Mouse (Mus musculus) forebrain, embryonic 16.5 days (tissue): ENCODE data around the gene Ppm1j. TPM values are rescaled to one million over a fixed set of nuclear protein-coding genes. Genes with fewer than 3 reads are reported as not detected.
"Not testable (repeated sequence)": the region's sequence is repeated elsewhere in the genome, so short reads cannot be mapped to it uniquely, and the experiment has no call there.

ENCODE experiments used
- ATAC-seq: fragments of 200-750 bp; cut with Nextera tagmentation; 2 replicates; pipeline ENCODE4 v1.8.0; 2017; ENCODE audit warnings: mild to moderate bottlenecking, moderate library complexity
- H3K27ac ChIP-seq: fragments of 300-500 bp; sonication (generic); 2 replicates; pipeline ENCODE4 v1.5.1; 2014; ENCODE audit warnings: low read length, control low read depth
- H3K27me3 ChIP-seq: fragments of 300-500 bp; sonication (generic); replicated peaks from 2 replicates; pipeline ENCODE4 v1.6.1; 2014; ENCODE audit warnings: low read length; ENCODE audit not compliant: control insufficient read depth, insufficient read depth
- H3K36me3 ChIP-seq: fragments of 300-500 bp; sonication (generic); 2 replicates; pipeline ENCODE4 v1.6.1; 2014; ENCODE audit not compliant: control insufficient read depth, insufficient read depth
- H3K4me1 ChIP-seq: fragments of 300-500 bp; sonication (generic); replicated peaks from 2 replicates; pipeline ENCODE4 v1.6.1; 2014; ENCODE audit warnings: low read length; ENCODE audit not compliant: control insufficient read depth, insufficient read depth
- H3K4me2 ChIP-seq: fragments of 300-500 bp; sonication (generic); 2 replicates; pipeline ENCODE4 v1.6.1; 2014; ENCODE audit warnings: mild to moderate bottlenecking, low read length, control low read depth
- H3K4me3 ChIP-seq: fragments of 300-500 bp; sonication (generic); replicated peaks from 2 replicates; pipeline ENCODE4 v1.5.1; 2014; ENCODE audit warnings: mild to moderate bottlenecking, low read length, control low read depth
- H3K9ac ChIP-seq: fragments of 300-500 bp; sonication (generic); replicated peaks from 2 replicates; pipeline ENCODE4 v1.6.1; 2014; ENCODE audit warnings: low read depth, low read length, control low read depth
- H3K9me3 ChIP-seq: fragments of 300-500 bp; sonication (generic); 2 replicates; pipeline ENCODE4 v1.6.1; 2016; ENCODE audit warnings: low read length; ENCODE audit not compliant: control insufficient read depth
- WGBS: fragments of 180-500 bp; shearing (Covaris S2); extraction: QIAGEN DNeasy Blood & Tissue Kit; methylation state at CpG from one replicate; pipeline ENCODE4 v1.1.7; 2014; 5-methylcytosine and 5-hydroxymethylcytosine counted together
- polyA plus RNA-seq: library from polyadenylated mRNA; unstranded; fragments of >200 nt; fragmentation: Nextera tagmentation; extraction: Ambion mirVana; gene quantifications from 2 replicates; pipeline ENCODE4 v1.2.1, GENCODE M21; 2015

The Ppm1j gene
- polyA plus RNA-seq = 1.8 and 2.3 TPM in 2 replicates

DNA sequence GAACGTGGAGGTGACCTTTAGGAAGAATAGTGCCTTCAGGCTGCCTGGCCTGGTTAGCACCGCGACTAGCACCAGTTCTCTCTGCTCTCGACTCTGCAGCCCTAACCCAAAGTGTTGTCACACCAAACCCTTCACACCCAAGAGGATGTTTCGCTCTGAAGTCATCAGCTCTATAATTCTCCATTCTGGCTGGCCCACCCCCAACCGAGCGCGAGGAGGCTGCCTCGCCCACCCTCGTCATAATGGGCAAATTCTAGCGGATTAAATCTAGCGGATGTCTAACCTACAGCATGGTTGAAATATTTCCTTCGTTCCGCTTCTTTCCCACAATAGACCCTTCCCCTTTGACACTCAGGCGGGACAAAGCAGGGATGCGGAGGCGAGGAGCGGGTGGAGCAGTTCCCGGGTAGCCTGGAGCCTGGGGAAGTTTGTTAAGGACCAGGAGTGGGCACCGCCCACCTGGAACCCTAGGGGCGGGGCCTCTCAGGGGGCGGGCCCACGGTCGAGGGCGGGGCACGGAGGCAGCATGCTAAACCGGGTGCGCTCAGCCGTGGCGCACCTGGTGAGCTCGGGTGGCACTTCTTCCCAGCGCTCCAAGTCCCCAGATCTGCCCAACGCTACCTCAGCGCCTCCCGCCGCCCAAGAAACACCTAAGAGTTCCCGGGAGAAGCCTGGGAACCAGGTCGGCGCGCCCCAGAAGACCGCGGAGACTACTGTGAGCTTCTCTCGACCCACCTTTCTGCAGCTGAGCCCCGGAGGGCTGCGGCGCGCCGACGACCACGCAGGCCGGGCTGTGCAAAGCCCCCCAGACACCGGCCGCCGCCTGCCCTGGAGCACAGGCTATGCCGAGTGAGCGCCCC is at the start of gene Ppm1j:
Ppm1j (plus strand) TSS at position 496 of the 860 bp plus-strand sequence.
- H3K4me1 ChIP-seq = peaks cover 21% of the 10 kb centered on the region
- peak within 1 kb of the TSS; percentile 48 for H3K4me3 ChIP-seq
- peak; percentile 62 for ATAC-seq
- peak within 1 kb of the TSS; percentile 89 for H3K4me2 ChIP-seq
- H3K27ac ChIP-seq = no peak within 1 kb of the TSS
- no peaks in the 10 kb centered on the region for H3K36me3 ChIP-seq
- peak within 1 kb of the TSS; percentile 44 for H3K9ac ChIP-seq
- WGBS = under 1% methylated on average over 55 of the region's 56 CpGs
- H3K9me3 ChIP-seq = no peaks in the 10 kb centered on the region
- H3K27me3 ChIP-seq = peaks cover 73% of the 10 kb centered on the region

GRCm38 (mm10) chr3:104732907-104733306 is 47.9 kb upstream of the Ppm1j start:
- H3K9ac ChIP-seq = no peak overlapping the region
- WGBS = 45% methylated on average over 3 of the region's 3 CpGs
- no peaks in the 10 kb centered on the region for H3K27me3 ChIP-seq
- H3K27ac ChIP-seq = no peak overlapping the region
- no peaks in the 10 kb centered on the region for H3K36me3 ChIP-seq
- no peaks in the 10 kb centered on the region for H3K4me1 ChIP-seq
- no peak overlapping the region for H3K4me3 ChIP-seq
- no peak for ATAC-seq
- H3K4me2 ChIP-seq = no peak overlapping the region
- no peaks in the 10 kb centered on the region for H3K9me3 ChIP-seq

- Histone ChIP-seq H3K4me1 (no peaks in the 10 kb centered on the region), H3K27me3 (no peaks in the 10 kb centered on the region), H3K27ac (no peak overlapping the region), H3K36me3 (no peaks in the 10 kb centered on the region), H3K9me3 (no peaks in the 10 kb centered on the region), H3K4me3 (no peak overlapping the region), H3K4me2 (no peak overlapping the region), H3K9ac (no peak overlapping the region)
- WGBS = 65% methylated on average over 7 of the region's 7 CpGs
- no peak for ATAC-seq
Measured at GRCm38 (mm10) chr3:104734654-104735053, 46.2 kb upstream of the Ppm1j start.

DNA sequence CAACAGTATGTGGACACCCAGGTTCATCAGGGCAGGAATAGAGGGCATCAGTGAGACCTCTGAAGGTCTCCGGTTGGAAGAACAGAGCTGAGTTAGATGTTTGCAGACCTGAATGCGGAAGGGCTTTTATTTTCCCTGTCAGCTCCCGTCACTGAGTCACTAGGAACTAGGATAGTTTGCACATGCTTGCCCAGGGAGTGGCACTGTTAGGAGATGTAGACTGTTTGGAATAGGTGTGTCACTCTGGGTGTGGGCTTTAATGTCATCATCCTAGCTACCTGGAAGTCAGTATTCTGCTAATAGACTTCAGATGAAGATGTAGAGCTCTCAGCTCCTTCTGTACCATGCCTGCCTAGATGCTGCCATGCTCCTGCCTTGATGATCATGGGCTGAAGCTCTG is 38.9 kb upstream of the Ppm1j start:
- H3K9me3 ChIP-seq = no peaks in the 10 kb centered on the region
- H3K27ac ChIP-seq = no peak overlapping the region
- H3K9ac ChIP-seq = no peak overlapping the region
- no peak overlapping the region for H3K4me2 ChIP-seq
- H3K36me3 ChIP-seq = no peaks in the 10 kb centered on the region
- H3K4me3 ChIP-seq = no peak overlapping the region
- ATAC-seq = no peak
- 93% methylated on average over 3 of the region's 3 CpGs for WGBS
- H3K4me1 ChIP-seq = no peaks in the 10 kb centered on the region
- H3K27me3 ChIP-seq = no peaks in the 10 kb centered on the region

GRCm38 (mm10) chr3:104743161-104743560 is 37.7 kb upstream of the Ppm1j start:
- 52% methylated on average over 1 of the region's 1 CpGs for WGBS
- no peaks in the 10 kb centered on the region for H3K36me3 ChIP-seq
- H3K9me3 ChIP-seq = no peaks in the 10 kb centered on the region

DNA sequence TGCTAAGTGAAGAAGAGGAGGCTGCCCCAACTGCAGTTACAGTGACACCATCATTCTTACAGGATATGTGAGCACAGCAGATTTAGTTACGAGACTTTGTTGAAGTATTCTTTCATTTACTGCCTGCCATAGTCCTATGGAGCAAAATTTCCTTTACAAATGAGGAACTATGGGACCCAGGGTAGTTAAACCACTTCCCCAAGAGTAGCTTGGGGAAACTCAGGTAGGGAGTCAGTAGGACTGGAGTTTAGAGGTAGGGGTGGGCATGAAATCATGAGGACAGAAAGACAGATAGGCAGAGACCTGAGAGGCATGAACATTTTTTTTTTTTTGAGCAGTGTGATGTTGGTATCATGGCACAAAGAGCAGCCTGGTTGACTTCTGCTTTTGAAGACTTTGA is 37.0 kb upstream of the Ppm1j start:
- H3K27me3 ChIP-seq = no peaks in the 10 kb centered on the region
- H3K36me3 ChIP-seq = no peaks in the 10 kb centered on the region
- H3K4me3 ChIP-seq = no peak overlapping the region
- ATAC-seq = no peak
- WGBS = 83% methylated on average over 1 of the region's 1 CpGs
- H3K4me1 ChIP-seq = no peaks in the 10 kb centered on the region
- no peak overlapping the region for H3K4me2 ChIP-seq
- no peaks in the 10 kb centered on the region for H3K9me3 ChIP-seq
- H3K9ac ChIP-seq = no peak overlapping the region
- H3K27ac ChIP-seq = no peak overlapping the region

More at GRCm38 (mm10) chr3:104743161-104743560, 37.7 kb upstream of the Ppm1j start:
- H3K4me2 ChIP-seq = no peak overlapping the region
- no peak overlapping the region for H3K9ac ChIP-seq
- H3K4me3 ChIP-seq = no peak overlapping the region
- H3K27ac ChIP-seq = no peak overlapping the region
- no peak for ATAC-seq
- H3K4me1 ChIP-seq = no peaks in the 10 kb centered on the region
- no peaks in the 10 kb centered on the region for H3K27me3 ChIP-seq

DNA sequence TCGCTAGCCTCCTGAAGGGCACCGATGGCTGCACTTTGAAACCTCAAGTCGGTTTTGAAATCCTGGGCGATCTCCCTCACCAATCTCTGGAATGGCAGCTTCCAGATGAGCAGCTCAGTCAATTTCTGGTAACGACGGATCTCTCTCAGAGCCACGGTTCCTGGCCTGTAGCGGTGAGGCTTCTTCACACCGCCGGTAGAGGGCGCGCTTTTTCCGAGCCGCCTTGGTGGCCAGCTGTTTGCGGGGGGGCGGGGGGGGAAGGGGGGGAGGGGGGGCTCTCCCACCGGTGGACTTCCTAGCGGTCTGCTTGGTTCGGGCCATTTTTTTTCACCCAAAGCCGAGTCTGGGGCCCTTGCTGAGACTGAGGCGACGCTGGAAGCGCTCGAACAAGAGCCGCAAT is 28.0 kb upstream of the Ppm1j start:
- H3K27ac ChIP-seq, H3K4me1 ChIP-seq, H3K36me3 ChIP-seq, H3K27me3 ChIP-seq, H3K4me3 ChIP-seq, H3K9me3 ChIP-seq, H3K9ac ChIP-seq, ATAC-seq, H3K4me2 ChIP-seq: not testable (repeated sequence)
- 16% methylated on average over 23 of the region's 25 CpGs for WGBS

GRCm38 (mm10) chr3:104758406-104758805 is 22.4 kb upstream of the Ppm1j start:
- peak overlapping the region; percentile 32 for H3K4me3 ChIP-seq
- H3K9me3 ChIP-seq = no peaks in the 10 kb centered on the region
- peak overlapping the region; percentile 46 for H3K4me2 ChIP-seq
- H3K4me1 ChIP-seq = peaks cover 9% of the 10 kb centered on the region
- peak overlapping the region; percentile 16 for H3K9ac ChIP-seq
- peaks cover 6% of the 10 kb centered on the region; the same call in 1 of the 2 replicates for H3K27me3 ChIP-seq
- WGBS = under 1% methylated on average over 27 of the region's 27 CpGs
- no peaks in the 10 kb centered on the region for H3K36me3 ChIP-seq
- ATAC-seq = peak; percentile 90
- H3K27ac ChIP-seq = no peak overlapping the region

GRCm38 (mm10) chr3:104758869-104759268 is 22.0 kb upstream of the Ppm1j start:
- 2% methylated on average over 5 of the region's 5 CpGs for WGBS
- H3K27ac ChIP-seq = no peak overlapping the region
- H3K4me3 ChIP-seq = peak overlapping the region; percentile 32
- H3K4me2 ChIP-seq = peak overlapping the region; percentile 46
- peak overlapping the region; percentile 16; the same call in 1 of the 2 replicates for H3K9ac ChIP-seq
- peaks cover 9% of the 10 kb centered on the region for H3K4me1 ChIP-seq
- H3K9me3 ChIP-seq = no peaks in the 10 kb centered on the region
- ATAC-seq = peak; percentile 26; the same call in 1 of the 2 replicates
- H3K27me3 ChIP-seq = peaks cover 6% of the 10 kb centered on the region; the same call in 1 of the 2 replicates
- no peaks in the 10 kb centered on the region for H3K36me3 ChIP-seq
